Mouse (Mus musculus) embryonic facial prominence, embryonic 13.5 days (tissue): ENCODE results near the gene Hexa. TPM values are rescaled to one million over a fixed set of nuclear protein-coding genes. Genes with fewer than 3 reads are reported as not detected.

Experiments used
- ATAC-seq: fragments of 200-750 bp; cut with Nextera tagmentation; 2 replicates; pipeline ENCODE4 v1.8.0; 2017; ENCODE audit warnings: low read depth; ENCODE audit not compliant: insufficient number of reproducible peaks, insufficient read depth, low FRiP score, low TSS enrichment
- H3K27ac ChIP-seq: fragments of 300-500 bp; sonication (generic); 2 replicates; pipeline ENCODE4 v1.5.1; 2015; ENCODE audit warnings: moderate library complexity, mild to moderate bottlenecking, inconsistent platforms
- H3K27me3 ChIP-seq: fragments of 300-500 bp; sonication (generic); 2 replicates; pipeline ENCODE4 v1.6.1; 2015; ENCODE audit warnings: mild to moderate bottlenecking, inconsistent platforms
- H3K36me3 ChIP-seq: fragments of 300-500 bp; sonication (generic); 2 replicates; pipeline ENCODE4 v1.6.1; 2015; ENCODE audit warnings: mild to moderate bottlenecking, inconsistent platforms
- H3K4me1 ChIP-seq: fragments of 300-500 bp; sonication (generic); 2 replicates; pipeline ENCODE4 v1.6.1; 2015; ENCODE audit warnings: inconsistent platforms
- H3K4me2 ChIP-seq: fragments of 300-500 bp; sonication (generic); 2 replicates; pipeline ENCODE4 v1.6.1; 2015; ENCODE audit warnings: moderate library complexity, mild to moderate bottlenecking, inconsistent platforms
- H3K4me3 ChIP-seq: fragments of 300-500 bp; sonication (generic); 2 replicates; pipeline ENCODE4 v1.5.1; 2015; ENCODE audit warnings: mild to moderate bottlenecking, inconsistent platforms
- H3K9ac ChIP-seq: fragments of 300-500 bp; sonication (generic); 2 replicates; pipeline ENCODE4 v1.6.1; 2015; ENCODE audit warnings: mild to moderate bottlenecking, inconsistent platforms
- H3K9me3 ChIP-seq: fragments of 300-500 bp; sonication (generic); 2 replicates; pipeline ENCODE4 v1.6.1; 2016; ENCODE audit warnings: inconsistent platforms
- WGBS: fragments of 180-500 bp; shearing (Covaris S2); methylation state at CpG from one replicate; pipeline ENCODE4 v1.1.7; 2015; ENCODE audit warnings: mixed read lengths; 5-methylcytosine and 5-hydroxymethylcytosine counted together
- polyA plus RNA-seq: library from polyadenylated mRNA; unstranded; fragments of >200 nt; fragmentation: Nextera tagmentation; extraction: Ambion mirVana; gene quantifications from 2 replicates; pipeline ENCODE4 v1.2.1, GENCODE M21; 2015

Hexa gene
- polyA plus RNA-seq, 1 experiment from 2014 or later, result 65.4 TPM

- Histone ChIP-seq H3K9ac (no peak overlapping the region), H3K27ac (no peak overlapping the region), H3K4me3 (no peak overlapping the region), H3K4me1 (peaks cover 5% of the 10 kb centered on the region; the same call in 1 of the 2 replicates), H3K4me2 (no peak overlapping the region), H3K9me3 (no peaks in the 10 kb centered on the region), H3K27me3 (peaks cover 25% of the 10 kb centered on the region), H3K36me3 (no peaks in the 10 kb centered on the region)
- 58% methylated on average over 6 of the region's 6 CpGs for WGBS
- no peak for ATAC-seq
Observed at GRCm38 (mm10) chr9:59605967-59606366, 66.6 kb downstream of the Hexa start.

- Histone ChIP-seq H3K4me3 (no peak overlapping the region), H3K9me3 (no peaks in the 10 kb centered on the region), H3K9ac (no peak overlapping the region), H3K4me1 (peaks cover 5% of the 10 kb centered on the region; the same call in 1 of the 2 replicates), H3K27ac (no peak overlapping the region), H3K27me3 (no peaks in the 10 kb centered on the region), H3K36me3 (no peaks in the 10 kb centered on the region), H3K4me2 (no peak overlapping the region)
- ATAC-seq, result no peak
- 88% methylated on average over 2 of the region's 2 CpGs for WGBS
Observed at GRCm38 (mm10) chr9:59610950-59611349, 71.6 kb downstream of the Hexa start.

Other genes with a start within 250 kb of the Hexa start
- gene Adpgk, start 248.0 kb upstream of the Hexa start, polyA plus RNA-seq, result 35.6 and 39.2 TPM in 2 replicates
- gene Bbs4, start 186.0 kb upstream of the Hexa start, polyA plus RNA-seq, result 17.3 and 24.5 TPM in 2 replicates
- gene Arih1, start 52.9 kb upstream of the Hexa start, polyA plus RNA-seq, result 21.7 and 22.8 TPM in 2 replicates
- gene Tmem202, start 307 bp downstream of the Hexa start, polyA plus RNA-seq, result not detected in 2 replicates
- gene Celf6, start 38.4 kb downstream of the Hexa start, polyA plus RNA-seq, result 0.44 and 1.0 TPM in 2 replicates
- 36.3 and 42.5 TPM in 2 replicates for gene Parp6, start 77.7 kb downstream of the Hexa start, polyA plus RNA-seq
- 1,264 and 1,360 TPM in 2 replicates for gene Pkm, start 116.8 kb downstream of the Hexa start, polyA plus RNA-seq
- gene Gramd2, start 140.6 kb downstream of the Hexa start, polyA plus RNA-seq, result 1.6 and 2.0 TPM in 2 replicates
- gene Senp8, start 211.2 kb downstream of the Hexa start, polyA plus RNA-seq, result 11.4 TPM in 2 replicates
- gene Myo9a, start 211.4 kb downstream of the Hexa start, polyA plus RNA-seq, result 16.9 and 19.3 TPM in 2 replicates